Mouse (Mus musculus) layer of hippocampus, adult 11-12 months (tissue): ENCODE results near the gene Csnk1g2.

Source experiments
- DNase-seq: peaks from one replicate; pipeline ENCODE4 v3.0.0; 2022; ENCODE audit warnings: low spot score

Csnk1g2 gene

GRCm38 (mm10) chr10:80622661-80623456, at the start of gene Csnk1g2:
TSS of gene Csnk1g2 (plus strand) at chr10:80622838.
- DNase-seq: peak; percentile 73

- no peak for DNase-seq
These were observed 48.7 kb upstream of the Csnk1g2 start for GRCm38 (mm10) chr10:80573944-80574343.

- no peak for DNase-seq
These were observed 47.7 kb upstream of the Csnk1g2 start for GRCm38 (mm10) chr10:80574896-80575295.

DNA sequence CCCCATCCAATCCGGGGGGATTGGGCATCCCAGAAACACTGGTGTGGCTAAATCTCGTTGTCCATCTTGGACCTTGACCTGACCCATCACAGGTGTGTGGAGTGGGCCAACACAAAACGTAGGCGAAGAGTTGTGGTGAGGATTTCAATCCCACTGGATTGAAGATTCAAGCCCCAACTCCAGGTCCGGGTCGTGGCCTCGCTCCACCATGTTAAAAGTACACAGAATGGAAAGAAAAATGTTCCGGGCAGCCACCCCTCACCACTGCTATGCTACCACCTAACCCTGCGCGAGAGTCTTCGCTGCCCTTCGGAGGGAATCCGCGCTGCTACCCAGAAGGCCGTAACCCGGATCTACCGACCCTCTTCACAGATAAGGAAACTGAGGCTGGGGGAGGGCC, 46.7 kb upstream of the Csnk1g2 start:
- no peak for DNase-seq

DNA sequence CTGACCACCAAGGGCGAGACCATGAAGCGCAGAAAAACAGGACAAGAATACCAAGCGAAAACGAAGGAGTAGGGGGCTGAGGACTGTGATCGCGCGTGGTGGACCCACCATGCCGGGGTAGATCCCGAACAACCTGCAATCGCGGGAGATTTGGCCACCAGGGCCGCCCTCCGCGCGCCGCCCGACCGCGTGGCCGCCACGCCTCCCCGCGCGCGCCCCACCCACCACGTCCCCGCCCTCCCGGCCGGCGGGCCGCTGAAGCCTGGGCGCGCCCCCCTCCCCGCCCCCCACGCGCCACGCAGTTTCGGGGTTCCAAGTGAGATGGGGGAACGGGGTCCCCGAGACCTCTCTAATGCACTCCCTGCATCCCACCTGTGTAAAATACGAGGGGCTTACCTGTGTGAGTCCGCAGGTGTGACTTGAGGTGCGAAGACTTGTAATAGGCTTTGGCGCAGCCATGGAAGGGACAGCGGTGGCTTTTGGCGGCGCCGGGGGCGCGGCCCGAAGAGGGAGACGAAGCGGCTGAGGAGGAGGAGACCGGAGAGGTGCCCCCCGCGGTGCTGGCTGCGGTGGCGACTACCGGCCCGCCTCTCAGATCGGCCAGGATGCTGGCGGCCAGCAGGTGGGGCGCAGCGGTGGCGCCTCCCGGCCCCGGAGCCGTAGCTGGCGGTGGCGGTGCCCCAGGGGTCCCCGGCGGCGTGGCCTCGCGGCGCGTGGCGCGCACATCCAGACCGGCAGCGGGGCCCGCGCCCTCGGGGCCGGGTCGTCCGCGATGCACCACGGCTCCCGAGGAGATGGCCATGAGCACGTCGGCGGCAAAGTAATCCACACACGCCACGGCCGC, 46.1 kb upstream of the Csnk1g2 start:
- DNase-seq: peak; percentile 56

DNA sequence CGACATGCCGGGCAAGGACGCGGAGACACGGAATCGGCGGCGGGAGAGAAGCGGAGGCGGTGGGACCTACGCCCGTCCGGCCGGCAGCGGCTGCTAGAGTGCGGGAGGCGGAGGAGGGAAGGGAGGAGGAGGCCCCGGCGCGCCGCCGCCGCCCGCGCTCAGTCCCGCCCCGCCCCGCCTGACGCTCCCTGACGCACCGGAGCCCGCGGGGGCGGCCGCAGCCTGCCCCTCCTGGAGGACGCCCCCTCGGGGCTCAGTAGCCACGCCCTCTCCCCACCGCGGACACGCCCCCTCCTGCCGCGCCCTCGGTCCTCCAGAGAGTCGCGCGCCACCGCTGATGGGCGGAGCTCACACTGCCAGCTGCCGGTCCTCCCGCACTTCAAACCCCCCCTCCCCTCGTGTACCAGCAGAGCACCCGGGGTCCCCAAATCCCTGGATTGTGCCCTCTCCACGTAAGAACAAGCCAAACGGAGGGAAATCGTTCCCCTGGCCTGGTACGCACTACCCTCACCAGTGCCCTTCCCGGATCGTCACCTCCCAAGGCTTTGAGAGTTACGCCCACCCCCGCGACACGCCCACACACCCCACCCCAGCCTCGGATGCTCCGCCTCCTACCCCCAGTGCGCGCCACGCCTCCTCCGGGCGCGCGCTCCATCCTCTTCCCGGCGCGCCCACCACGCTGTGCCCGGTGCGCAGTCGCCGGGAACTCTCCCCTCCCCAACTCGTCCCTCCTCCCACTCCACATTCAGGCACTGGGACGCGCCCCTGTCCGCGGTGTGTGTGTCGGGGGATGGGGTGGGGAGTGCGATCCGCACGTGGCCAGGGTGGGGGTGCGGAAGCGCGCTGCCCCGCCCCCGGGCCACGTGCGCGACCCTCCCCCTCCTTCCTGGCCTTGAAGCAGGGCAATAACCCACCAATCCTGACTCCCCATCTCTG, 45.2 kb upstream of the Csnk1g2 start, which contains the start of gene Klf16:
TSS of gene Klf16 (minus strand) at position 127 of the 936 bp plus-strand sequence.
- DNase-seq: peak; percentile 98

GRCm38 (mm10) chr10:80578131-80578750, 44.4 kb upstream of the Csnk1g2 start:
- peak; percentile 86 for DNase-seq

GRCm38 (mm10) chr10:80578911-80579310, 43.7 kb upstream of the Csnk1g2 start:
- DNase-seq: peak; percentile 70

DNA sequence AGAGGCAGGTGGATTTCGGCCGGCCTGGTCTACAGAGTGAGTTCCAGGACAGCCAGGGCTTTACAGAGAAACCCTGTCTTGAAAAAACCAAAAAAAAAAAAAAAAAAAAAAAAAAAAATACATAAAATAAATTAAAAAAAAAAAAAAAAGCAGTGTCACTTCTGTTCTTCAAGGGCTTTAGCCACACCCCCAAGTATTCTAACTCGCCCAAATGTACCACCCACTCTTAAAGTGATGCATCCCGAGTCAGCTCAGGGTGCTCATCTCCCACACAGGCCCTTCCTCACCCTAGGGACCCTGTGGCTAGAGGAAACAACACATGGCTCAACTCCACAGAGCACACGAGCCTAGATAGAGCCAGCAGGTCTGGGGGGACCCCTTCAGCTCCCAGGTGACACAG, 39.6 kb upstream of the Csnk1g2 start:
- no peak for DNase-seq

DNA sequence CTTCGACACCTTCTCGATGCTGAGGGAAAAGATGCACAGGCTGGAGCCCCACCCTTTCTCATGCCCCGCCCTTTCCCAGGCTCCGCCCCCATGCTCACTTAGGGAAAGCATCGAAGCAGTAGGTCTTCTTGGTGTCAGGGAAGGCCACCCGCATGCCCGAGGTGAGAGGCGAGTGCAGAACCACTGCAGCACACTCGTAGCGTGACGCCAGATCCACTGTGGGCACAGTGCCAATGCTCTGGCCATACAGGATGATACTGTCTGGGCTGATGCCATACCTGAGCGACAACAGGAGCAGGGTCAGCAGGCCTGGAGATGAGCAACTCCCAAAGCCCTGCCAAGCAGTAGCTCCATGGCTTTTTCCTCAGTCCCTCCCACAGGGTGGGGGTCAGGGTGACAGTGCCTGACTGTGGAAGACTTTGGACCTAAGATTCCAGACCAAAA, 38.6 kb upstream of the Csnk1g2 start:
- peak; percentile 33 for DNase-seq

GRCm38 (mm10) chr10:80584642-80585552, 37.7 kb upstream of the Csnk1g2 start:
- DNase-seq: peak; percentile 20

DNA sequence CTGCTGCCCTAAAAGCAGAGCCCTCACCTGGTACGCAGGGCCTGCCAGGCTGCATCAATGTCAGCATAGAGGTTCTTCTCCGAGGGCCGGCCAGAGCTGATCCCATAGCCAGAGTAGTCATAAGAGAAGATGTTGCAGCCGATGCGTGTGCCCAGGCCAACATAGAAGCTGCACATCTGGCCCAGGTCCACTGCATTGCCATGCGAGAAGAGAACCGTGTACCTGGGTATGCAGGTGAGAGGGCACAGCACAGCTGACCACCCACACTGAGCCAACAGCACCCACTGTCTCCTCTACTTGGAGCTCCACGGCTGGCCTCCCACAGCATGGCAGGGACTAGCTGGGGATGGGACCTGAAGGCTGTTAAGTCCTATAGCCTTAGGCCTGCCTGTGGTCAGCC, 37.1 kb upstream of the Csnk1g2 start:
- no peak for DNase-seq

DNA sequence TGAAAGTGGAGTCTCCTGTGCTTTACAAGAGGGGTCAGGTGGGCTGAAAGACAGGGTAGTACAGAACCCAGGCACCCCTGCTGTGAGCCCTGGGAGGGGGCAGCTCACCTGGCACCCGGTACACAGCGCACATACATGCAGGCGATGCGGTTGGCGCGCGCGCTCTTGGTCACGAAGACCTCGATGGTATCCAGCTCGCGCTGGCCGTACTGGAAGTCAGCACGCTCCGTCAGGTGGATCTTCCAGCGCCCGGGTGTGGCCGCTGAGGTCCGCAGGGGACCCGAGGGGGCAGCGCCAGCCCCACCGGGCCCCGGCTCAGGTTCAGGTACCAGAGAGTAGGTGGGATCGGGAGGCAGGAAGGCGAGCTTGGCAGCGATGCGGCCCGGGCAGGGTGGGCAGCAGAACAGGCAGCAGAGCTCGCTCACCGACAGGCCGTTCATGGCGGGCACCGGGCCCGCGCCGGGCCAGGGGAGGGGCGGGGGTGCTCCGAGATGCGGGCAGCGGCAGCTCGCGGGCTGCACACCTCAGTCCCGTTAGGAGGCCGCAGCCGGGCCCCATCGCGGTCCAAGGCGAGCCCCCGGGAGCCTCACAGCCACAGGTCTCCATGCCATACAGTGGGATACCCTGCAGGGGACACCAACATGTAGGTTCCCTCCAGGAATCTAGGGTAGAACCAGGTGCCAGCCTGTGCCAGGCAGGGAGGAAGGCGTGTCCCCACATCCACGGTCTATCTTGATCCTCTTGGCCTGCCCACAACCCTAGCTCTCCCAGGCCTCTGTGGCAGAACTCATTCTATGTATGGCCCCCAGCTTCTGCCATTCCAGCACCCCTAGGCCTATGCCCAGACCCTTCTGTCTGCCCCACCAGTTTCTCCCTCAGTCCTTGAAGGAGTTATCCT, 36.0 kb upstream of the Csnk1g2 start:
- peak; percentile 21 for DNase-seq

GRCm38 (mm10) chr10:80587305-80587657, 35.4 kb upstream of the Csnk1g2 start:
- DNase-seq: peak; percentile 39

DNA sequence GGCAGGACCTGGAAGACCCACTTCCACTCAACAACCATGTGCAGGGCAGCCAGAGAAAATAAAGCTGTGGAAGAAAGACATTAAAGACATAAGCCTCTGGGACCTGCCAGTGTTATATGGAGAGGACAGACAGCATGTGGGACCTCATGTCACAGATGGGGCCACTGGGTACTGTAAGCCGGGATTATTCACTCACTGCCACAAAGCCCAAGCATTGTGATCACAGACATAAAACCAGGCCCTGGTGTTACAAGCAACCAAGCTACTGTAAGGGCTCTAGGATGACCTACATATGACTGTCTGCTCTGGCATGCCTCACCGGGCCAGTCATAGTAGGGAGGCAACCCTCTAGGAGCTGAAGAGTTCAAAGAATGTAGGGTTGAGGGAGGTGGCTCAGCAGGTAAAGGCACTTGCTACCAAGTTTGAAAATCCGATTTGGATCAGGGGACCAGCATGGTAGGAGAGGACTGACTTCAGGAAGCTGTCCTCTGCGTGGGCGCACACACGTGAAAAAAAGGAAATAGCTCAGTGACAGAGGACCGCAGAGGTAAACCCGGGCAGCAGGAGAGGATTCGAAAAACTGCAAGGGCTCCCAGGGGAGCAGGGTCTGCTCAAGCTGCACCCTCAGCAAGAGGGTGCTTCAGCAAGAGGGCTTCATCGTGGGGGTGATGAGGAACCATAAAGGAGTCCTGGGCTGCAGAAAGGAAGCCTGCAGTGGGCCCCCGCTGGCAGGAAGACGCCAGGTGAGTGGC, 33.3 kb upstream of the Csnk1g2 start:
- DNase-seq: no peak

DNA sequence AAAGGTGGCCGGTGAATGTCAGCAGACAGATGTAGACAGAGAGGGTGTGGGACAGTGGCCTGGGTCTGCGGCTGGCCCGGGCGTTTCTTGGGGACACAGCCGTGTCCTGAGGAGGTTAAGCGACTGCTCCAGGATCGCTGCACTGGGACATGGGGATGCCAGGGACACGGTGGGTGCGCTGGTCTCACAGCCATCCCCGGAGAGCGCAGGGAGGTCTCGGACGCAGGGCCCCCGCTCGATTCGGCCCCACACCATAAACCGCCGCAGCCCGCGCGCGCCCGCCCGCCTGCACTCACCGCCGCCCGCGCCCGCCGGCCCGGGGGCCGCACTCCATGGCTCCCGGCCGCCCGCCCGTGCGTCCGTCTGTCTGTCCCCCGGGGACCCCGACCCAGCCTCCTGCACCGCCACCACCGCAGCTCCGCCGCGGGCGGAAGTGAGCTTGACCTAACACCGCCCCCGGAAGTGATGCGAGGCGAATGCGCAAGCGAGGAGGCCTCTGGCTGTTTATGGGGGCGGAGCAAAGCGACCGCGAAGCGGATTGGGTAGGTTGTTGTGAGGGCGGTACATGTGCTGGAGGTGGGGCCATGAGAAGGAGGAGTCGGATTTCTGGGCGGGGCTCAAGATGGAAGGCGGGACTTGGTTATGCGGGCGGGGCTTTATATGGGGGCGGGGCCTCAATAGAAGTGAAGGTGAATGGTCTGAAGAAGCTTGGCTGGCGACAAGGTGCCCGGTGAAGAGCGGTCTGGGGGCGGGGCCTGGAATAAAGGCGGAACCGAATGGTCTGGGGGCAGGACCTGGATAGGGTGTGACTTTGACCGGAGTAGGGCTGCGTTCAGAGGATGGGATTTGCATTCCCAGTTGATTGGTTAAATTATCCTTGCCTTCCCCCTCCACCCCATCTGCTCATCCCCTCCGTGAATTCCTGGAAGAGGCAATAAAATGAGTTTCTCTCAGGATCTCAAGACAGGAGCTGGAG, 32.5 kb upstream of the Csnk1g2 start, which contains the start of gene Abhd17a:
TSS of gene Abhd17a (minus strand) at position 463 of the 976 bp plus-strand sequence.
- peak; percentile 96 for DNase-seq

DNA sequence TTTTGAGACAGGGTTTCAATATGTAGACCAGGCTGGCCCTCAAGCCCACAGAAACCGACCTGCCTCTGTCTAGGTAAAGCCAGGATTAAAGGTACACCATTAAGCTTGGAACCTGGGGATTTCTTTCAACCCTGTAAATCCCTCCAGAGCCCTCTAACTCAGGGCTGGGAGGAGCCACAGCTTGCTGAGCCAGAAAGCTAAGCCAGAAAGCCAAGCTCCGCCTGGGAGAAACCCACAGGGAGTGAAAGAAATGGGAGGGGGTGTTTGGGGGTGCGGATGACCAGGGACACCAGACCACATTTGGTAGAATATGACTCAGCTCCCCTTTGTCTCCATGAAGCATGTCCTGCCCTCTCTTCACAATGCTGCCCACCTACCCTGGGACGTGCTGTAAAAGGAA, 26.3 kb upstream of the Csnk1g2 start:
- DNase-seq: no peak
